Mouse (Mus musculus) liver, embryonic 12.5 days (tissue): ENCODE data around the gene Egr4. TPM values are rescaled to one million over a fixed set of nuclear protein-coding genes. Genes with fewer than 3 reads are reported as not detected.
A peak's percentile ranks its signal among the peaks of the same experiment; 100 is the strongest.

Experiments used
- ATAC-seq: fragments of 200-750 bp; cut with Nextera tagmentation; 2 replicates; pipeline ENCODE4 v1.8.0; 2017; ENCODE audit warnings: moderate number of reproducible peaks, mild to moderate bottlenecking, moderate library complexity
- H3K27ac ChIP-seq: fragments of 300-500 bp; sonication (generic); 2 replicates; pipeline ENCODE4 v1.5.1; 2016; ENCODE audit warnings: mild to moderate bottlenecking
- H3K27me3 ChIP-seq: fragments of 300-500 bp; sonication (generic); replicated peaks from 2 replicates; pipeline ENCODE4 v1.6.1; 2016; ENCODE audit warnings: mild to moderate bottlenecking, moderate library complexity
- H3K36me3 ChIP-seq: fragments of 300-500 bp; sonication (generic); 2 replicates; pipeline ENCODE4 v1.6.1; 2016; ENCODE audit warnings: mild to moderate bottlenecking, moderate library complexity
- H3K4me1 ChIP-seq: fragments of 300-500 bp; sonication (generic); 2 replicates; pipeline ENCODE4 v1.6.1; 2016
- H3K4me2 ChIP-seq: fragments of 300-500 bp; sonication (generic); 2 replicates; pipeline ENCODE4 v1.6.1; 2016; ENCODE audit warnings: mild to moderate bottlenecking, moderate library complexity
- H3K4me3 ChIP-seq: fragments of 300-500 bp; sonication (generic); 2 replicates; pipeline ENCODE4 v1.5.1; 2016; ENCODE audit warnings: mild to moderate bottlenecking, moderate library complexity
- H3K9ac ChIP-seq: fragments of 300-500 bp; sonication (generic); 2 replicates; pipeline ENCODE4 v1.6.1; 2016; ENCODE audit warnings: mild to moderate bottlenecking, moderate library complexity
- H3K9me3 ChIP-seq: fragments of 300-500 bp; sonication (generic); replicated peaks from 2 replicates; pipeline ENCODE4 v1.6.1; 2016; ENCODE audit warnings: mild to moderate bottlenecking, moderate library complexity
- WGBS: fragments of 180-500 bp; shearing (Covaris S2); methylation state at CpG from one replicate; pipeline ENCODE4 v1.1.7; 2016; ENCODE audit not compliant: insufficient replicate concordance; 5-methylcytosine and 5-hydroxymethylcytosine counted together
- polyA plus RNA-seq: library from polyadenylated mRNA; unstranded; fragments of >200 nt; fragmentation: Nextera tagmentation; extraction: Ambion mirVana; gene quantifications from 2 replicates; pipeline ENCODE4 v1.2.1, GENCODE M21; 2016

Gene Egr4
- polyA plus RNA-seq, 1 experiment from 2014 or later: not detected

DNA sequence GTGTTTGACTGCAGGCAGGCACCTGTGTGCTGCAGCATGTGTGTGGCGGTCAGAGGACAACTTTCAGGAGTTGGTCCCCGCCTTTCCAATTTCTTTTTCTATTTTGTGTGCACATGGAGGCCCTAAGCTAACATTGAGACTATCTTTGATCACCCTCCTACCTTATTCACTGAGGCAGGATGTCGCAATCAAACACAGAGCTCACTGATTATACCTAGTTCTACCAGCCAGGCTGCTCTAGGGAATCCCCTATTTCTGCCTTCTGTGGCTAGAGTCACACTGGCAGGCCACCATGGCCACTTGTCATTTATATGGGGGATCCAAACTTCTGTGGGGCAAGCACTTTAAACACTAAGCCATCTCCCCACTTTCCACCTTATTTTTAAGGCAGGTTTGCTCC lies 23.7 kb downstream of the Egr4 start:
- no peak for ATAC-seq
- no peak overlapping the region for H3K4me3 ChIP-seq
- H3K4me1 ChIP-seq: no peaks in the 10 kb centered on the region
- H3K9me3 ChIP-seq: no peaks in the 10 kb centered on the region
- H3K27me3 ChIP-seq: peaks cover 26% of the 10 kb centered on the region
- no peak overlapping the region for H3K4me2 ChIP-seq
- no peak overlapping the region for H3K27ac ChIP-seq
- WGBS: 62% methylated on average over 3 of the region's 3 CpGs
- no peak overlapping the region for H3K9ac ChIP-seq
- H3K36me3 ChIP-seq: no peaks in the 10 kb centered on the region

DNA sequence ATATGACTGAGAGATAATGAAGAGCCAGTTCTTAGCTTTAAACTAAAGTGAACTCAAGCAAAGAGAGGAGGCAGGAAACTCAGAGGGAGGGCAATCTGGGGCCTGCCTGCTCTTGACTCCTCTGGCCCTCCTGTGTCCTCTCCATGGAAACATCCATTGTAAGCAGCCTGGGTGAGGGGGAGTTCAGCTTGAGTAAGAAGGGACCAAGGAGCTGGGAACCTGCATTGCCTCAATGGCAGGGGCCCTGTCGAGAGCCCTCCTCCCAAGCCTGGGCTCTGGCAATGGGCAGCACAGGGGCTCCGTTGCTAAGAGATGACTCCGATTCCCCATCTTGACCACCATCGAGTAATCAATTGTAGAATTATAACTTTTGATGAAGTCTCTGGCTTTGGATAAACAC lies 24.9 kb downstream of the Egr4 start:
- Histone ChIP-seq H3K4me1 (no peaks in the 10 kb centered on the region), H3K27ac (no peak overlapping the region), H3K9me3 (no peaks in the 10 kb centered on the region), H3K27me3 (peaks cover 38% of the 10 kb centered on the region), H3K4me3 (no peak overlapping the region), H3K36me3 (no peaks in the 10 kb centered on the region), H3K4me2 (no peak overlapping the region), H3K9ac (no peak overlapping the region)
- 66% methylated on average over 4 of the region's 4 CpGs for WGBS
- no peak for ATAC-seq

DNA sequence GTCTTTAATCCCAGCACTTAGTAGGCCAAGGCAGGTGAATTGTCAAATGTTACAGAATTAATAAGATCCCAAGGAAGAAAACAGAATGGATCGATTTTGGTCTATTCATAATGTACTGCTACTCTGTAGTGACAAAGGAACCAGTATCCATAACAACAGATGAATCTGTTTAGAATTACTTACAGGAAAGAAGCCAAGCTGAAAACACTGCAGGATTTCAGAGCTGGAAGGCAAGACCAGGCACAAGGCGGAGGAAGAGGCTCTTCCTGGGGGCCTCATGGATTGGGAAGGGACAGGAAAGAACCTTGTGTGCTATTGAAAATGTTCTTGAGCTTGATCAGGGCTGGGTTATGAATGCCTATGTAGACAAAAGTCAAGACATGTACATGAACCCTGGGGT lies 27.7 kb downstream of the Egr4 start:
- Histone ChIP-seq H3K27ac (no peak overlapping the region), H3K9me3 (no peaks in the 10 kb centered on the region), H3K9ac (no peak overlapping the region), H3K4me1 (no peaks in the 10 kb centered on the region), H3K27me3 (peaks cover 65% of the 10 kb centered on the region), H3K4me2 (no peak overlapping the region), H3K36me3 (no peaks in the 10 kb centered on the region), H3K4me3 (no peak overlapping the region)
- WGBS: 41% methylated on average over 2 of the region's 2 CpGs
- no peak for ATAC-seq

DNA sequence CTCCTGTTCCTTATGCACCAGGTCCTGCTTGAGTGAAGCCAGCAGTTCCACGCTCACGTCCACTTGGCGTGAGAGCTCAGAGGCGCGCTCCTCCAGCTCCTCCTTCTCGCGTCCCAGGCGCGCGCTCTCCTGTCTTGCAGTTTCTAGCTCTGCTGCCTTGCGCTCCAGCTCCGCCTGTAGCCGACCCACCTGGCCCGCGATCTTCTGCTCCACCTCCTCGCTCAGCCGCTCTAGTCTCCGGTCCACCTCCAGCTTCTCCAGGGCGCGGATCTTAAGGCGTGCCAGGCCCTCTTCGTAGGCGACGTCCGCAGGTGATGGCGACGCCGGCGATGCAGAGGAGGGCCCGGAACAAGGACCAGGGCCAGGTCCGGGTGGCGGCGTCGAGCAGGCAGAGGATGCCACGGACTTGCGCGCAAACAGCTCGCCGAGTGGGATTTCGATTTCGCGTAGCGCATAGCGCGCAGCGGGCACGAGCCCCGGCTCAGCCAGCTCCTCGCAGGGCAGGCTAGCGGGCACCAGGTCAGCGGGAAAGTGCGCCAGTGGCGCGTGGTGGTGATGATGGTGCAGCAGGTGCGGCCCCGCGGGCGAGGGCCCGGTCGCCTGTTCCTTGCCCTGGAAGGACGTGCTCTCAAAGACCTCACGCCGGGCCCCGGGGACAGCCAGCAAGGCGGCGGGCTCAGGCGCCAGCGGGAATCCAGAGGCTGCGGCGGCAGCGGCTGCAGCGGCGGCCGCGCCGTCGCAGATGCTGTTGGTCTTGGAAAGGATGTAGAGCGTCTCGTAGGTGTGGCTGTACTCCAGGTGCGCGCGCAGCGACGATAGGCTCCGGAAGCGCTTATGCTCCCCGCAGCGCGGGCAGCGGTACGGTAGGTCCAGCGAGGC lies 29.3 kb downstream of the Egr4 start:
- peak overlapping the region; percentile 29 for H3K4me2 ChIP-seq

DNA sequence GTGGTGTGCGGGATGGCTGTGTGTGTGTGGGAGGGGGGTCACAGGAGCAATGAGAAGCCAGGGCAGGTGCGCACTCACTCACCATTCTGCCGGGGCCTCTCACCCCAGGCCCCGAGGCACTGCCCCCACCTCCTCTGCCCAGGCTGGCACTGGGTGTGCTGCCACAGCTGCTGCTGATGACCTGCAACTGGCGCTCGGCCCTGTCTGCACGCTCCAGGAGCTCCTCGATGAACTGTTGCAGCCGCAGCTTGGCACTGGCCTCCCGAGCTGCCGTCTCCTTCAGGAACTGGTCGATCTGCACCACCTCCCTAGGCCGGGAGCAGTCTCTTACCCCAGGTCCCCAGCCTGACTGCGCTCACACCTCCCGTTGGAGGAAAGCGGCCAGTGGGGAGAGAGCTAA lies 32.7 kb downstream of the Egr4 start:
- WGBS: 56% methylated on average over 15 of the region's 16 CpGs
- ATAC-seq: no peak
- Histone ChIP-seq H3K27ac (no peak overlapping the region), H3K4me1 (no peaks in the 10 kb centered on the region), H3K9me3 (no peaks in the 10 kb centered on the region), H3K36me3 (no peaks in the 10 kb centered on the region), H3K4me3 (no peak overlapping the region), H3K27me3 (peaks cover 91% of the 10 kb centered on the region), H3K4me2 (no peak overlapping the region), H3K9ac (no peak overlapping the region)

More for the DNA sequence above, 29.3 kb downstream of the Egr4 start:
- H3K27ac ChIP-seq: no peak overlapping the region
- ATAC-seq: no peak
- H3K4me3 ChIP-seq: peak overlapping the region; percentile 10
- no peak overlapping the region for H3K9ac ChIP-seq
- 8% methylated on average over 91 of the region's 92 CpGs for WGBS
- H3K36me3 ChIP-seq: no peaks in the 10 kb centered on the region
- peaks cover 82% of the 10 kb centered on the region for H3K27me3 ChIP-seq
- no peaks in the 10 kb centered on the region for H3K9me3 ChIP-seq
- no peaks in the 10 kb centered on the region for H3K4me1 ChIP-seq

DNA sequence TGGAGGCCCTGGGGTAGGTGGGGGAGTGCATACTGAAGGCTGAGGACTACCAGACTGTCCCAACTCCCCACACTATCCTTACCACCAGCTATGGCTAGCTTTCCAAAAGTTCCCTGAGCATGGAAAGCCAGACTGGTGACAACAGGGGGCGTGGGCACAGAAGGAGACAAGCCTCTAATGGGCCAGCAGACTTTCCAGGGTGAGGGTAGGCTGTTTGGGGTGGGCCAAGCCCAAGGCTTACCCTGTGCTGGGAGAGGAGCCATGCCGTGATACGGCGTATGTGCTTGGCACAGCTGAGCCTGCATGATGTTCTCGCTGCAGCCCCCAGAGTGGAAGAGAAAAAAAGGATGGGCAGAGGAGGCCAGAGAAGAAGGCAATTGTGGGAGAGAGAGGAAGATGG lies 33.4 kb downstream of the Egr4 start:
- Histone ChIP-seq H3K27me3 (peaks cover 91% of the 10 kb centered on the region), H3K4me2 (no peak overlapping the region), H3K4me1 (no peaks in the 10 kb centered on the region), H3K4me3 (no peak overlapping the region), H3K9me3 (no peaks in the 10 kb centered on the region), H3K36me3 (no peaks in the 10 kb centered on the region), H3K27ac (no peak overlapping the region), H3K9ac (no peak overlapping the region)
- no peak for ATAC-seq
- WGBS: 69% methylated on average over 5 of the region's 5 CpGs

DNA sequence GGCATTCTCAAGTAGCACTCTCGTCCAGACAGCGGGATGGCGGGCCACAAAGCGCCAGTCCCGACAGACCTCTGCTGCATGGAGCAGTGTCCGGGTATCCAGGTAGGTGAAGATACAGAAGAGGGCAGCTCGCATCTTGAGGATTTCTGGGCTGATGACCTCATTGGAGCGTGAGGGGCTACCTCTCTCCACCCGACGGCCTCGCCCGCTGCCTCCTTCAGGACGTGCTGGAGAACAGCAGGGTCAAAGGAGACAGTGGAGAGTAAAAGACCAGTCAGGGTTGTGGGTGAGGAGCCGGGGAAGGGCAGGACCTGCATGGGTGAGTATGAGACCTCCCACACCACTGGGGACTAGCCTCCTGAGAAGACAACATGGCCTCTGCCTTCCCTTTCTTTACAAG lies 35.0 kb downstream of the Egr4 start:
- no peak for ATAC-seq
- peaks cover 90% of the 10 kb centered on the region for H3K27me3 ChIP-seq
- no peak overlapping the region for H3K27ac ChIP-seq
- no peaks in the 10 kb centered on the region for H3K36me3 ChIP-seq
- 30% methylated on average over 14 of the region's 14 CpGs for WGBS
- H3K9ac ChIP-seq: no peak overlapping the region
- no peaks in the 10 kb centered on the region for H3K4me1 ChIP-seq
- H3K4me3 ChIP-seq: no peak overlapping the region
- H3K4me2 ChIP-seq: no peak overlapping the region
- H3K9me3 ChIP-seq: no peaks in the 10 kb centered on the region

DNA sequence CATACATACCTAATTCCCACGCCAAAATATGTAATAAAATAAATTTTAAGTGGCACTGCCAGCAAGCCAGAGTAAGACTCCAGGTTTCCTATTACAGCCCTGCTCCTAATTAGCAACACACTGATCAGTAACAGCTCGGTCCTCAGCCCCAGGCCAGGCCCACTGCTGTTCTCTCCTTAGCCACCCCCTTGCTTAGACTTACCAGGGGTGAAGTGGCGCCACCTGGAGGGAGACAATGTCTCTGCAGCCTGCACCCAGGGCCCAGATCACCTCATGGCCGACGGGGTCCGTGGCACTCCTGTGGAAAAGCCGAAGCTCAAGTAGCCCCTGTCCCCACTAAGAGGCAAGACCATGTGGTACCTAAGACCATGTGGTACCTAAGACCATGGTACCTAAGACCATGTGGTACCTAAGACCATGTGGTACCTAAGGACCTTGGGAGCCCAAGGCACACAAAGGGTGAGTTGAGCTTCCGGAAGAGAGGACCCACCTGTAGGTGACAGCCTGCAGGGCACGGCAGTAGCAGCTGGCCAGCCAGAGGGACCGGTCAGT lies 35.9 kb downstream of the Egr4 start:
- H3K4me1 ChIP-seq: no peaks in the 10 kb centered on the region
- H3K4me3 ChIP-seq: no peak overlapping the region
- H3K27ac ChIP-seq: no peak overlapping the region
- ATAC-seq: peak; percentile 44
- peaks cover 90% of the 10 kb centered on the region for H3K27me3 ChIP-seq
- 37% methylated on average over 10 of the region's 10 CpGs for whole genome bisulfite sequencing
- H3K36me3 ChIP-seq: no peaks in the 10 kb centered on the region
- no peak overlapping the region for H3K9ac ChIP-seq
- no peaks in the 10 kb centered on the region for H3K9me3 ChIP-seq
- H3K4me2 ChIP-seq: no peak overlapping the region

DNA sequence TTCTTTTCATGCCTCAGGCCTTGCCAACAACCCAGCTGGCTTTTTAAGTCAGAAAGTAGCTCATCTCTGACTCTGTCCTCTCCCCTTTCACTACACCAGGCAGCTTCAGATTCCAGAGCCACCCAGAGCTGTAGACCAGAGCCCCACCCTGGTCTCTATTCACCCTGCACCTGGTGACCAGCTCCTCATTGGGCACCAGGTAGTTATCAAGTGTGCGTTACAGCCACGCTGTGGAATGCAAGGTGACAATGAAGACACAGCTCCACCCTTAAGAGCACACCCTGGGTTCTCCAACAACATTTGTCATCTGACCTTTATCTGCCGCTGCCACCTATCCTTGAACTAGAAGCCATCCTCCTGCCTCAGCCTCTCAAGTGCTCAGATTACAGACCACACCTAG lies 37.8 kb downstream of the Egr4 start:
- Histone ChIP-seq H3K4me2 (no peak overlapping the region), H3K36me3 (no peaks in the 10 kb centered on the region), H3K4me1 (no peaks in the 10 kb centered on the region), H3K4me3 (no peak overlapping the region), H3K27ac (no peak overlapping the region), H3K27me3 (peaks cover 78% of the 10 kb centered on the region), H3K9ac (no peak overlapping the region), H3K9me3 (no peaks in the 10 kb centered on the region)
- 53% methylated on average over 3 of the region's 3 CpGs for WGBS
- no peak for ATAC-seq

DNA sequence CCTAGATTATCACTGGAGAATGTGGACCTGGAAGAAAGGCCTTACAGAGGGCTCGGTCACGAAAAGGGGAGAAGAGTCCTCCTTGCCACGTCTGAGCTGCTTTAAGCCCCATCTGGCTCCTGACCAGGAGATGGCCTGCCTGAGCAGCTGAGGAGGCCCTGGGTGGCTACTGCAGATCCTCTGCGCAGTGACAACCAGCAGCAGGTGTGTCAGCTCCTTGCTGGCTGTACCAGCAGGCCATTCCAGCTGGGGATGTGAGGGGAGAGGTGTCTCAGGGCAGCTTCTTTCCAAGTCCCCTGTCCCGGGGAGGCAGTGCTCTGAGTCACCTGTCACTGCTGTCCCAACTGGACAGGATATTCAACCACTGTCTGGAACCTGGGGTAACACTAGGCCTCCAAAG lies 40.8 kb downstream of the Egr4 start:
- H3K4me2 ChIP-seq: no peak overlapping the region
- ATAC-seq: no peak
- 48% methylated on average over 5 of the region's 5 CpGs for WGBS
- H3K36me3 ChIP-seq: peaks cover 24% of the 10 kb centered on the region
- no peak overlapping the region for H3K4me3 ChIP-seq
- no peaks in the 10 kb centered on the region for H3K4me1 ChIP-seq
- no peak overlapping the region for H3K9ac ChIP-seq
- no peaks in the 10 kb centered on the region for H3K9me3 ChIP-seq
- no peak overlapping the region for H3K27ac ChIP-seq
- H3K27me3 ChIP-seq: peaks cover 48% of the 10 kb centered on the region

DNA sequence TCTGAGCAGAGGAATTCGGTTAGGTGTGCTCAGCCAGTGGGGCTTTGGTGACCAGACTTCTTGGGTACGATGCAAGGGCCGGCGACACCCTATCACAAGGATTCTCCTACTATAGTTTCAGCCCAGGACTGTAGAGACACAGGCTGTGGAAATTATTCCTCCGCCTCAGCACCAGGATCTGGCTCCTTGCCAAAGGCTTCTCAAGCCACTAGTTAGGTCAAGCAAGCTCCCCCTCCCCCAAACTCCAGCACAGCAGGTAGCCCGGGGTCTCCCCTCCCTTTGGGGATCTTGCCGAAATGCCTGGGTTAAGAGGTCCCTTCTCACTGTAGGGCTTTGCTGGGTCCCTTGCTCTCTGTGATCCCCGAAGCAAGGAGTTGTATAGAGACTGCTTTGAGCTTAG lies 41.4 kb downstream of the Egr4 start:
- Histone ChIP-seq H3K9ac (no peak overlapping the region), H3K4me1 (no peaks in the 10 kb centered on the region), H3K27me3 (peaks cover 43% of the 10 kb centered on the region), H3K27ac (no peak overlapping the region), H3K9me3 (no peaks in the 10 kb centered on the region), H3K4me2 (no peak overlapping the region), H3K4me3 (no peak overlapping the region), H3K36me3 (peaks cover 29% of the 10 kb centered on the region)
- no peak for ATAC-seq
- WGBS: 51% methylated on average over 8 of the region's 8 CpGs

DNA sequence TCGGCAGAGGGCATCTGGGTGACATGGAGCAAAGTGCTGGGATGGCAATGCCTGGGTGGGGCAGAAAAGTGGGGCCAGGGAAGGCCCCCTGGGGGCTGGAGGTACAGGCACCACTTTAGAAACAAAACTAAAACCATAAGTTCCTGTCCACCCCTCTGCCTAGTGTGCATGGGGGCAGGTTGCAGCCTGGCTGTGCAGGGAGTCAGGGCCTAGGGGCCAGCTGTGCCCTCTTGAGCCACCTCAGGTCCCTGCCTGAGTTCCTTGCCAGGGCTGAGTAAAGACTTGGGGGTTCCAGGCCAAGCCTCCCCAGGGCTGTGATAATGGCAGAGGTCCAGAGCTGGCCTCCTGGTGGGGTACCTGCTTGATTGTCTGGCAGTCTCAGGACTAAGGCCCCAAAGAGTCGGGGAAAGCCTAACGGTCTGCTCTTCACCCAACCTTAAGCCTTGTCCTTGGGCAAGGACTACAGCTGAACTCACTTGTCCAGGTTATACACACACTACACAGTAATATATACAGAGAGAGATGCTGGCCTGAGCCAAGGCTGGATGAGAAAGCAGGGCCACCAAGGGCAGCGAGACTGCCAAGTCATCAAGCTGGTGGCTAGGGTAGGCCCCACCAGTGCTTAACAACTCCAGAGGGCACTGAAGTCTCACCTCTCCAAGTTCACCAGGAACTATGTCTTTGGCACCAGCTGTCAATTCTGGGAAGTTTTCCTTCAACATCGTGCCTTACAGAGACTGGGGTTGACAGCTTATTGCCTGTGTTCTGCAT lies 43.5 kb downstream of the Egr4 start:
- no peaks in the 10 kb centered on the region for H3K4me1 ChIP-seq
- peak; percentile 22; the same call in 1 of the 2 replicates for ATAC-seq

More for the DNA sequence above, 43.5 kb downstream of the Egr4 start:
- WGBS: 70% methylated on average over 5 of the region's 5 CpGs
- Histone ChIP-seq H3K4me2 (no peak overlapping the region), H3K9me3 (no peaks in the 10 kb centered on the region), H3K27ac (no peak overlapping the region), H3K9ac (no peak overlapping the region), H3K27me3 (peaks cover 30% of the 10 kb centered on the region), H3K4me3 (no peak overlapping the region), H3K36me3 (peaks cover 50% of the 10 kb centered on the region)
